Mouse (Mus musculus) limb, embryonic 11.5 days (tissue): ENCODE results near the gene Pip5k1b. TPM values are rescaled to one million over a fixed set of nuclear protein-coding genes. Genes with fewer than 3 reads are reported as not detected.

ENCODE experiments used
- ATAC-seq: fragments of 200-750 bp; cut with Nextera tagmentation; 2 replicates; pipeline ENCODE4 v1.8.0; 2017; ENCODE audit warnings: low read depth; ENCODE audit not compliant: insufficient number of reproducible peaks, low FRiP score, low TSS enrichment
- DNase-seq: peaks from one replicate; pipeline ENCODE4 v3.0.0-alpha.2; 2015; ENCODE audit warnings: low spot score
- H3K27ac ChIP-seq: fragments of 300-500 bp; sonication (generic); replicated peaks from 2 replicates; pipeline ENCODE4 v1.5.1; 2014; ENCODE audit warnings: low read depth, mild to moderate bottlenecking, low read length
- H3K27me3 ChIP-seq: fragments of 300-500 bp; sonication (generic); 2 replicates; pipeline ENCODE4 v1.6.1; 2014; ENCODE audit warnings: mild to moderate bottlenecking, low read length, mixed read lengths; ENCODE audit not compliant: control insufficient read depth, insufficient read depth
- H3K36me3 ChIP-seq: fragments of 300-500 bp; sonication (generic); 2 replicates; pipeline ENCODE4 v1.6.1; 2014; ENCODE audit warnings: mild to moderate bottlenecking, low read length, moderate library complexity, mixed read lengths; ENCODE audit not compliant: control insufficient read depth, insufficient read depth
- H3K4me1 ChIP-seq: fragments of 300-500 bp; sonication (generic); 2 replicates; pipeline ENCODE4 v1.6.1; 2014; ENCODE audit warnings: low read length, mixed read lengths; ENCODE audit not compliant: control insufficient read depth, insufficient read depth
- H3K4me2 ChIP-seq: fragments of 300-500 bp; sonication (generic); 2 replicates; pipeline ENCODE4 v1.6.1; 2014; ENCODE audit warnings: low read depth, mild to moderate bottlenecking, moderate library complexity; ENCODE audit not compliant: severe bottlenecking
- H3K4me3 ChIP-seq: fragments of 300-500 bp; sonication (generic); 2 replicates; pipeline ENCODE4 v1.5.1; 2014; ENCODE audit warnings: low read depth, low read length
- H3K9ac ChIP-seq: fragments of 300-500 bp; sonication (generic); 2 replicates; pipeline ENCODE4 v1.6.1; 2014; ENCODE audit warnings: mild to moderate bottlenecking, low read length
- H3K9me3 ChIP-seq: fragments of 300-500 bp; sonication (generic); 2 replicates; pipeline ENCODE4 v1.6.1; 2016; ENCODE audit warnings: low read length; ENCODE audit not compliant: control insufficient read depth
- WGBS: fragments of 180-500 bp; shearing (Covaris S2); extraction: QIAGEN DNeasy Blood & Tissue Kit; methylation state at CpG from one replicate; pipeline ENCODE4 v1.1.7; 2014; 5-methylcytosine and 5-hydroxymethylcytosine counted together
- polyA plus RNA-seq: library from polyadenylated mRNA; unstranded; fragments of >200 nt; fragmentation: Nextera tagmentation; extraction: Ambion mirVana; gene quantifications from 2 replicates; pipeline ENCODE4 v1.2.1, GENCODE M21; 2014

Pip5k1b gene
- polyA plus RNA-seq, 1 experiment from 2014 or later: 0.52 TPM

DNA sequence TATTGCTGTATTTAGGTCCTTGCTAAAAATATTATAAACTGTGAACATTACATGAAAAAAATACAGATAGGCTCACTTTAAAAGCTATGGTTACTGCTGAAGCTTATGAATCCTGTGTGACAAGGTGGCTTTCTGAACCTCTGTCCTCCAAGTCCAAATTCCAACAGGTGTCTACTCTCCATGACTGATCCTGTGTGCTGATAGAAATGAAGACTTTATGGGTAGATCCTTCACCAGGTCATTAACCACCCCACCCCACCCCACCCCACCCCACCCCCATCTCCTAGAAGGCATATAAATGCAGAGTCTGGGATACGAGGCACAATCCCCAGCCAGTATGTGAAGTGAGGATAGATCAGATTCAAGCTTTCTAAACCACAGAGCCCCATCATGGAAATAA, 16.6 kb downstream of the Pip5k1b start:
- no peak for DNase-seq
- Histone ChIP-seq H3K4me1 (no peaks in the 10 kb centered on the region), H3K27ac (no peak overlapping the region), H3K36me3 (no peaks in the 10 kb centered on the region), H3K9ac (no peak overlapping the region), H3K4me3 (no peak overlapping the region), H3K4me2 (no peak overlapping the region), H3K9me3 (no peaks in the 10 kb centered on the region), H3K27me3 (no peaks in the 10 kb centered on the region)
- 88% methylated on average over 1 of the region's 1 CpGs for WGBS
- ATAC-seq: no peak

DNA sequence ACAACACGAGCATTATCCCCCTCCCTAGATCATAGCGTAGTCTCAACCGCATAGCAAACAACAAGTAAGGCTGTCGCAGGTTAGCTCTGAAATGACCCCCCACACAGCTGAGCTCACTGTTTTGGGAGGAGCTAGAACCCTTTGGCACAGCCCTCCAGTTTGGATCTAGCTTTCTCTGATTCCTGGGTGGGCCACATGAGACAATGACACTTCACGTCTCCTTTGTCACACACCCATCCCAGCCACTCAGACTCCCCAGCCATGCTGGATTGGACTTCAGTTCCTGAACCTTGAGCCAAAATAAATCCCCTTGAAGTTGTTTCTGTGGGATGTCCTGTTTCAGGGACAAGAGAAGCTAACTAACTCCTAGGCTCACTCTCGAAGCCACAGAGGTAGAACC, 17.5 kb downstream of the Pip5k1b start:
- no peak overlapping the region for H3K27ac ChIP-seq
- 86% methylated on average over 6 of the region's 6 CpGs for whole genome bisulfite sequencing
- no peaks in the 10 kb centered on the region for H3K27me3 ChIP-seq
- H3K36me3 ChIP-seq: no peaks in the 10 kb centered on the region
- no peak overlapping the region for H3K9ac ChIP-seq
- no peaks in the 10 kb centered on the region for H3K4me1 ChIP-seq
- no peak overlapping the region for H3K4me3 ChIP-seq
- H3K4me2 ChIP-seq: no peak overlapping the region
- H3K9me3 ChIP-seq: no peaks in the 10 kb centered on the region
- DNase-seq: no peak
- no peak for ATAC-seq

DNA sequence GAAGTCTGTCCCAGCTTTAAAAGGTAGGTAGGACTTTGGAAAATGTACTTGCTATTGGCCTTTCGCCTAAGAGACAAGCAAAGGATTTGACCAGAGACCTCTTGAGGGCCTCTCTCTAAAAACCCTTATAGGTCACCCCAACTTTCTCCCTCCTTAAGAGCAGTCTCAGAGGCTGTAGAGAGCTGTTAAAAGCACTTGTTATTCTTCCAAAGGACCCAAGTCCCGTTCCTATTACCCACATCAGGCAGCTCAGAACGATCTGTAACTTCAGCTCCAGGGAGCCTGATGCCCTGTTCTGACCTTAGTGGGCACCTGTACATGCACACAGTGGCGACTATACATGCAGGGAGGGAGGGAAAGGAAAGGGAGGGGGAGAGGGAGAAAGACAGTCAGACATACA, 18.0 kb downstream of the Pip5k1b start:
- Histone ChIP-seq H3K36me3 (no peaks in the 10 kb centered on the region), H3K27ac (no peak overlapping the region), H3K4me2 (no peak overlapping the region), H3K9me3 (no peaks in the 10 kb centered on the region), H3K4me3 (no peak overlapping the region), H3K27me3 (no peaks in the 10 kb centered on the region), H3K4me1 (no peaks in the 10 kb centered on the region), H3K9ac (no peak overlapping the region)
- 76% methylated on average over 4 of the region's 4 CpGs for WGBS
- no peak for ATAC-seq
- no peak for DNase-seq

DNA sequence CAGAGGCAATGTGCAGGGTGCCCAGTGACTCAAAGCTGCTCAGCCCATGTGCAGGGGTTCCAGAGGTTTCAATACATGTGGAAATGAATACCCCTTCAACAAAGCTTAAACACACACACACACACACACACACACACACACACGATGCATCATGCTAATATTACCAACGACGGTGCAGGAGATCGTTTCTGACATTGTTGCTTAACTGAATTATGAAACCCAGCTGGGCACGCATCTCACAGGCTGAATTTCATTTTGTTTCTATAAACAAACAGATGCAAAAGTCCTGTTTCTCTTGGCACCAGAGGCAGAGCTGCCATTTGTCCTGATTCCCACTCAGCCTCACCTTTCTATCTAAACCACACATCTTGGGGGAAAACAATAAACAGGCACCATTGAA, 18.8 kb downstream of the Pip5k1b start:
- DNase-seq: no peak
- 73% methylated on average over 5 of the region's 5 CpGs for WGBS
- no peaks in the 10 kb centered on the region for H3K4me1 ChIP-seq
- no peaks in the 10 kb centered on the region for H3K9me3 ChIP-seq
- no peak for ATAC-seq
- H3K36me3 ChIP-seq: no peaks in the 10 kb centered on the region
- no peak overlapping the region for H3K9ac ChIP-seq
- H3K27ac ChIP-seq: no peak overlapping the region
- H3K27me3 ChIP-seq: no peaks in the 10 kb centered on the region
- no peak overlapping the region for H3K4me3 ChIP-seq
- no peak overlapping the region for H3K4me2 ChIP-seq

DNA sequence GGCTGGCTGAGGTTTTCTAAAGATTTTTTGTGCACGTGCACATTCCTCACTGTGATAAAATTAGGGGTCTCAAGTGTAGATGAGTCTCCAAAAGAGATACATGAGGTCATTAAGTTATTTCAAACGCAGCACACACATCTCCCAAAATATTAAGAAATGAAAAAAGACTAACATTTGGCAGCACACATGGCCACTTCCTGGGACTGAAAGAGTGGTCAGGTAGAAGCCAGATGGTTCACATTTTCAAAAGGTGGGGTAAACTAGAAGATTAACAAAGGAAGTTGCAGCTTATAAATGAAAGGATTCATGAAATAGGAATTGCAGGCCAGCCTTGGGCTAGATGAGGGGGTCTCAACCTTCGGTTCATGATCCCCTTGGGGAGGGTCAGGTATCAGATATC, 19.4 kb downstream of the Pip5k1b start:
- Histone ChIP-seq H3K9me3 (no peaks in the 10 kb centered on the region), H3K4me1 (no peaks in the 10 kb centered on the region), H3K4me2 (no peak overlapping the region), H3K36me3 (no peaks in the 10 kb centered on the region), H3K9ac (no peak overlapping the region), H3K4me3 (no peak overlapping the region), H3K27ac (no peak overlapping the region), H3K27me3 (no peaks in the 10 kb centered on the region)
- ATAC-seq: no peak
- no peak for DNase-seq
- WGBS: 84% methylated on average over 3 of the region's 3 CpGs

DNA sequence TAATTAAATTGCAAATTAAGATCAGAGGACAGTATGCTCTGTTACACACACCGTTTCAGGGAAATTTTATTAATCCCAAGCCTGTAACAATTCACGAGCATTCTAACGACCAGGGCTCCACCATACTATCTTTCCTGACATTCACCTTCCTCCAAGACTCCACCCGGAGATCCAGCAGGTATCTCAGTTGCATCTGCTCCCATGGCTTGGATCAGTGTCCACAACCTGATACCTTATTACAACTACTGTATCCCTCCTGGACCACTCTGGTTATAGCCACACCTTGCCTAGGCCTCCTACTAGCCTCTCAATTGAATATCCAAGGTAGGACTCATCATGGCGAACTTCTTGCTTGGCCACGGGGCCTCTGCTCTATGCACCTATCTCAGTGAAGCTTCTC, 20.5 kb downstream of the Pip5k1b start:
- Histone ChIP-seq H3K4me3 (no peak overlapping the region), H3K9ac (no peak overlapping the region), H3K9me3 (no peaks in the 10 kb centered on the region), H3K27ac (no peak overlapping the region), H3K4me1 (no peaks in the 10 kb centered on the region), H3K4me2 (no peak overlapping the region), H3K36me3 (no peaks in the 10 kb centered on the region), H3K27me3 (no peaks in the 10 kb centered on the region)
- no peak for DNase-seq
- ATAC-seq: no peak
- WGBS: 83% methylated on average over 6 of the region's 6 CpGs

DNA sequence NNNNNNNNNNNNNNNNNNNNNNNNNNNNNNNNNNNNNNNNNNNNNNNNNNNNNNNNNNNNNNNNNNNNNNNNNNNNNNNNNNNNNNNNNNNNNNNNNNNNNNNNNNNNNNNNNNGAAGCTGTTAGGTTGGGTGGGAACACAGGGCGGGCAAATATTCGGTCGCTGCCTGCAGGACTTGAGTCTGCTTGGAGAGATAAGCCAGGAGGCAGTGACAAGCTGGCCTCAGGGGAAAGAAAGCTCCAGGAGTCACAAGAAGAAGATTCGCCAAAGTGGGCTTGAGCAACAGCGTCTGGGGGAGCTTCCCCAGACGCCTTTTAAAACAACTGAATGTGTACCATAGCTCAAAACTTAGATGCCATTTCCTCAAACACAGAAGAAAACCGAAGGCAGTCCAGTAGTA, 20.9 kb downstream of the Pip5k1b start:
- H3K9ac ChIP-seq: no peak overlapping the region
- no peak overlapping the region for H3K27ac ChIP-seq
- no peak overlapping the region for H3K4me3 ChIP-seq
- H3K4me1 ChIP-seq: no peaks in the 10 kb centered on the region
- H3K4me2 ChIP-seq: no peak overlapping the region
- H3K27me3 ChIP-seq: no peaks in the 10 kb centered on the region
- DNase-seq (no peak), ATAC-seq (no peak)
- no peaks in the 10 kb centered on the region for H3K9me3 ChIP-seq
- WGBS: 81% methylated on average over 7 of the region's 7 CpGs
- H3K36me3 ChIP-seq: no peaks in the 10 kb centered on the region

DNA sequence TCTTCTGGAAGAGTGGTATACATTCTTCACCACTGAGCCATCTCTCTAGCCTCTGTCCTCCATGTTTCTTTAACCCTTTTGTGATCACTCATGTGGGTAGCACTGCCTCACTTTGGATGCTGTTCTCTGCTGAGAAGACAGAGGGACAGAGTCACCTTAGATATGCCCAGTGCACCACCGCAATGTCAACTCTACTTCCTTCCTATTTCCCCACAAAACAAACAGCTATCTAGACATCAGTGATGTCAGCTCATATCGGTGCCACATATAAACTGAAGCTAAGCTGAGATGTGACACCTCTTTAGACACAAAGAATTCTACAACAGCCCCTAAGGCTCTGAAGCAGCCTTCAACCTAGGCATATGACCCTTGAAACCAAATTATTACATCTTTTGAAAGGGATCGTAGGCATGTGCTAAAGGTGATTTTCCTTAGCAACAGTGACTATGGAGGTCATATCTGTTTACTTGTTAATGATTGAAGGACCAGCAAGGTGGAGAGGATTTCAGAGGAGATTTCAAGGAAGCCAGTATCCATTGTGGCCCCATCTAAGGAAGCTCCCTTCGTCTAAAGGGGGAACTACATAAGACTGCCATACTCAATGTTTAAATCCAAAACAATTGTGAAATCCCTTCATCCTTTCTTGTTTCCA, 26.6 kb downstream of the Pip5k1b start:
- no peaks in the 10 kb centered on the region for H3K27me3 ChIP-seq
- H3K36me3 ChIP-seq: no peaks in the 10 kb centered on the region
- no peaks in the 10 kb centered on the region for H3K4me1 ChIP-seq
- no peak overlapping the region for H3K9ac ChIP-seq
- no peak overlapping the region for H3K4me3 ChIP-seq
- H3K27ac ChIP-seq: no peak overlapping the region
- ATAC-seq (no peak), DNase-seq (no peak)
- no peaks in the 10 kb centered on the region for H3K9me3 ChIP-seq
- 89% methylated on average over 4 of the region's 4 CpGs for whole genome bisulfite sequencing
- no peak overlapping the region for H3K4me2 ChIP-seq

DNA sequence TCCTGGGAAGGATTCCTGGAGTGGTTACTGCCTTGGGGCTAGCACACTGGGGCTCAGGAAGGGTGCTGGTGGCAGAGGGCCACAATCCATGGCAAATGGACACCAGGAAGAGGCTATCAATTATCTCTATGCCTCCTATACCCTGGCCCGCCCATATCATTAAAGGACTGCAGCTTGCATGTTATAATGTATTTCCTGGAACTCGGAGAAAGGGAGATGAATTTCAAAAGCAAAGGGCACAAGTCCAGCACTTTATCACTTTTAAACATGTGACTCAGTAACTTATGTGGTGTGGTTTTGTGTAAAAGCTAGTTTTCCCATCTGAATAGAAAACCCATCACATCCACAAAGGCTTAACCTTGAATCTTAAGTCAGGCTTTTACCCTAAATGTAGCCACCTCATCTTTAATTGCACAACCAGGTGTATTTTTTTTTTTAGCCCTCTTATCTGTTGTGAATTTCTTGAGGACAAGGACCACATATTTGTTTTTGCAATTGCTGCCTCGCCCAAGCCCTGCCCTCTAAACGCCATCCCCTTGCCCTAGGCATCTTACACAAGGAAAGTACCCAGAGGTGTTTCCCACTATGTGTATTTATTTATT, 27.4 kb downstream of the Pip5k1b start:
- no peaks in the 10 kb centered on the region for H3K4me1 ChIP-seq
- no peaks in the 10 kb centered on the region for H3K9me3 ChIP-seq
- no peak overlapping the region for H3K4me2 ChIP-seq
- no peaks in the 10 kb centered on the region for H3K27me3 ChIP-seq
- ATAC-seq (no peak), DNase-seq (no peak)
- no peaks in the 10 kb centered on the region for H3K36me3 ChIP-seq
- no peak overlapping the region for H3K27ac ChIP-seq
- H3K9ac ChIP-seq: no peak overlapping the region
- H3K4me3 ChIP-seq: no peak overlapping the region
- 73% methylated on average over 4 of the region's 4 CpGs for WGBS
